Mouse (Mus musculus) left cerebral cortex, adult 8-10 months (tissue): ENCODE results near the gene Lacc1. TPM values are rescaled to one million over a fixed set of nuclear protein-coding genes. Genes with fewer than 3 reads are reported as not detected.
"Not testable (repeated sequence)": the region's sequence is repeated elsewhere in the genome, so short reads cannot be mapped to it uniquely, and the experiment has no call there.

Experiments
- DNase-seq, 2 experiments: peaks; one replicate each; pipeline ENCODE4 v3.0.0; 2022; ENCODE audit warnings: low spot score in 2 of 2
- total RNA-seq, 4 experiments: library from RNA; stranded (reverse); gene quantifications; 2 replicates each; pipeline ENCODE4 v1.2.4; 2022

Gene Lacc1
- total RNA-seq = 1 to 10 TPM; 3.8 to 6.9 (median 5.3) TPM

DNA sequence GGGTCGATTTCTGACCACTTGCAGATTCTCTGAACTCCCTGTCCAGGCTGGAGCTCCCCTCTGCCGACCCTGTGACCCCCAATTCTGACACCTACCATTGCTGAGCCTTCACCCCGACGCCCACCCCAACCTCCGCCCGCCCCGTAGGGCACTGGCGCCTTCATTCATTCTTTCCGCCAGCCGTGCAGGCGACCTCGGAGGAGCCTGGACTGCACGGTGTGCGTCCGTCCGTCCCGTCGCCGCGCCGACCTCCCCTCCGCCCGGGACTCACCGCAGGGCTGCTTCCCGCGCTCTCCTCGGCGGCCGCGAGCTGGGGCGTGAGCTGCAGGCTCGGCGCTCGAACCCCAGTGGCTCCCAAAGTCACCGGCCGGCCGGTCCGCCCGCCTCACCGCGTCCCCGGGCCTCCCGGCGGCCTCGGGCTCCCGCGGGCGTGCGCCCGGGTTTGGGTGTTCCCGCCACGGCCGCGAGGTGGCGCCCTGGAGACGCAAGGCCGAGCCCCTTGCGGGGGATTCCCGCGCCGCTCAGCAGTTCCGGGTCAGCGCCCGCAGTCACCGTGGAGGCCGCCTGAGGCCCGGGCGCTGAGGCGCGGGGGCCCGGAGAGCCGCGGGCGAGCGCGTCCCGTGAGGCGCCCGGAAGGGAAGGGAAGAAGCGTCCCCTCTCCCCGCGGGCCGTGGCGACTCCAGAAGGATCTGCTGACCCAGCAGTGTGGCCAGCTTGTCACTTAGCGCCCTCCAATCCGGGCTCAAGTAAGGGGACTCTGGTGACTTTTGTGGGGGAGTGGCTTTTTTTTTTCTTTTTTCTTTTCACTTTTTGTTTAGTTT is at the start of gene Lacc1, which contains the start of gene Ccdc122:
Lacc1 (minus strand) TSS at position 679 of the 821 bp plus-strand sequence.
Ccdc122 (plus strand) TSS at position 547 of the 821 bp plus-strand sequence.
- peak; percentile 28 to 60 for DNase-seq

DNA sequence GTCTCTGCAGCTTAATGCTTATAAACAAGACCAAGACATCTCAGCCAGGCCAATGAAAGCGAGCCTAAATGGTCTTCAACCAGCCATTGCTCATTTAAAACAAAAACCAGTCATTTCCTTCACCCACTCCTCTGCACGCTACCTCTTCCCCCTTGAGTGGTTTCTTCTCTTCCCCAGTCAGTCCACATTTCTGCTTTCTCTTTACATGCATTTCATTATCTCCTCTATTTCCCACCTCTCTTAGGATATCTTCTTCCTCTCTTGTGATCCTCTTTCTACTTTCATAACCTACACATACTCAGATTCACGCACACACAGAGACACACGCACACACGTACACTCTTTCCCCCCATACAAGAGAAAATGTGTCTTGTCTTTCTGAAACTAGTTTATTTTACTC is 44.5 kb upstream of the Lacc1 start:
- DNase-seq = no peak

DNA sequence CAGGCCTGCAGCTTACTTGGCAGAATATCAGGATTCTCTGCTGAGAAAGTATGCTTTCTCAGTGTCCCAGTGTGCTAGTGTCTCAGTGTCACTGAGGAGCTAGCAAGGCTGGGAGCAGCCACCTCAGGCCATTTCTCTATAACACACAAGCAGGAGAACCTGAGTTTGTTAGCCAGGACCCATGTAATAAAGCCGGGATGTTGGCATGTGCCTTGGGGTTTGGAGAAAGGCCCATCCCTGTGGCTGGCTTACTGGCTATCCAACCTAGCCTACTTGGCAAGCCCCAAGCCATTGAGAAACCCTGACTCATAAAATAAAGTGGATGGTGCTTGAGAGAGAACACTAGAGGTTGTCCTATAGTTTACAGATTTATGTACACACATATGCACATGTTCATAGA is 32.7 kb upstream of the Lacc1 start:
- DNase-seq = no peak

DNA sequence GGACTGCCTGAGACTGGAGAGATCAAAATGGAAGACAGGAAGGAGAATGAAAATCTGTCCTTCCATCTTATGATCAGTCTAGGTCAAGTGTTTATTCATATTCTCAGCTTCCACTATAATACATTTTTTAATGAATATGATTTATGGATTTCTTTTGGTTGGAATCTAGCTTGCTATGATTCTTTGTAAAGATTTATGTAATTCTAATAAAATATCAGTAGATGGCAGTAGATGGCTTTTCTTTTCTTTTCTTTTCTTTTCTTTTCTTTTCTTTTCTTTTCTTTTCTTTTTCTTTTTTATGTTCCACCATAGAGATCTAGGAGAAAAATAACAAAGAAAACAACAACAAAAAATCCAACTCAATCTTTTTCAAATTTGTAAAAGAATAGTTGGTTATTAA is 16.6 kb upstream of the Lacc1 start:
- no peak for DNase-seq

- no peak for DNase-seq
These were observed 1.2 kb upstream of the Lacc1 start for GRCm38 (mm10) chr14:77037832-77038425.

GRCm38 (mm10) chr14:77037330-77037729 is 626 bp upstream of the Lacc1 start:
- DNase-seq = no peak

- DNase-seq = no peak
These were observed 1.7 kb downstream of the Lacc1 start for GRCm38 (mm10) chr14:77034970-77035369.

DNA sequence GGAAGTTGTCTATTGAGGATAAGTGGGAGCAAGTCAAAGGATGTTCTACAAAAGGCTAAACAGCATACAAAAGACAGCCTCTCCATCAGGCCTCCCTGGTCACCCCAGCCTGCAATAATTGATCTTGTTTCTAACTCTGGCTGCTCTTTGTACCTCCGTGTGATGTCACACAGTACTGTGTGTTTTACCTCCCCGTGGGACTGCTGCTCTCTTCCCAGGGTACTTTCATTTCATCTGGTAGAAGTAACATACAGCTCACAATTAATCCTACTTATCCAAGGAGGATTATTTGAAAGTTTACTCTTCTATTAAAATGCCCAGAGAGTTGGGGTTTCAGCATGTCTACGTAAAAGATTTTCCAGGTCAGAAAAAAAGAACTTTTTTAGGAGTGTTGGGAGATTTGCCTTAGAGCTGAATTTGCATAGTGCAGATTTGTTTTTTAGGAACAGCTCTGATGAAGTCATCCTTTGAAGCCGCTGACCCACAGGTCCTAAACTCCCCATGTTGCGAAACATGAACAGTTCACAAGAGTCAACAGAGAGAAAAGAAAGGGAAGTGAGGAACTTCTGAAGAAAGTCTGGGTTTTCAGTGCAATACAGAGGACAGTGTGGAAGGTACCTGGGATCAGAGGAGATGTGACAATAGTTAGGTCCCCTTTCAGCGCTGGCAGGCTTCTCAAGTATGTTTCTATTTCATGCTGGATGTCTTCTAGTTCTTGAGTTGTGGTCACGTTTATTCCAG is 2.4 kb downstream of the Lacc1 start:
- no peak for DNase-seq

GRCm38 (mm10) chr14:77033391-77033790 is 3.3 kb downstream of the Lacc1 start:
- no peak for DNase-seq

DNA sequence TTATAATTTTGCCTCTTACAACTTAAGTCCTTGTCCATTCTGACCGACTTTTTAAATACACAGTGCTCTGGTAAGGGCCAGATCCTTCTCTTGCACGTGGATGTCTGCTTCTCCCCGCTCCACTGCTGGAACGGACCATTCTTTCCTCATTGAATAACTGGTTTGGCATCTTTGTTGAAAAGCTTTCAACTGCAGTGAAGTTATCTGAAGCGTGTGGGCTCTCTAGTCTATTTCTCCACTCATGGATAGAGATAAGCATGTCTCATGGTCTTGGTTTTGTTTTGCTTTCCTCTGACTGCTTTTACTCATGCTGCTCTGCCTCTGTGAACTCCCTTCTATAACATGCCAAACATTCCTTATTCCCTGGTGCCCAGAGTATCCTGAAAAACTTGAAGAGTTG is 4.3 kb downstream of the Lacc1 start:
- no peak for DNase-seq

DNA sequence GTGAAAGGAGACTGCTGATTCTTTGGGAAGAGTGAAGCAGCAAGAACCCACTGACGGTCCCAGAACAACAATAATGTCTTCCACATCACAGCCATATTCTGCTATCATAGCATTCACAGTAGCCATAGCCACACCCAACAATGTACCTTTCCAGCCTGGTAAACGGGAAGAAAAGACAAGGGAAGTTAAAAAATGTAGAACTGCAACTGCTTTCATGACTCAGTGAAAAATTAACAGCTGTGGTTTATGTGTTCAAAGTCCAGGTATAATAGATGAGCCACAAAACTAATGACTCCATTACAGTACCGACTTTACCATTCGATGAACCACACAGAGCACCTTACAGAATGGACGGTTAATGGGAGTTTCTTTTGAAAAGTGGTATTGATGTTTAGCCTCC is 5.9 kb downstream of the Lacc1 start:
- no peak for DNase-seq

DNA sequence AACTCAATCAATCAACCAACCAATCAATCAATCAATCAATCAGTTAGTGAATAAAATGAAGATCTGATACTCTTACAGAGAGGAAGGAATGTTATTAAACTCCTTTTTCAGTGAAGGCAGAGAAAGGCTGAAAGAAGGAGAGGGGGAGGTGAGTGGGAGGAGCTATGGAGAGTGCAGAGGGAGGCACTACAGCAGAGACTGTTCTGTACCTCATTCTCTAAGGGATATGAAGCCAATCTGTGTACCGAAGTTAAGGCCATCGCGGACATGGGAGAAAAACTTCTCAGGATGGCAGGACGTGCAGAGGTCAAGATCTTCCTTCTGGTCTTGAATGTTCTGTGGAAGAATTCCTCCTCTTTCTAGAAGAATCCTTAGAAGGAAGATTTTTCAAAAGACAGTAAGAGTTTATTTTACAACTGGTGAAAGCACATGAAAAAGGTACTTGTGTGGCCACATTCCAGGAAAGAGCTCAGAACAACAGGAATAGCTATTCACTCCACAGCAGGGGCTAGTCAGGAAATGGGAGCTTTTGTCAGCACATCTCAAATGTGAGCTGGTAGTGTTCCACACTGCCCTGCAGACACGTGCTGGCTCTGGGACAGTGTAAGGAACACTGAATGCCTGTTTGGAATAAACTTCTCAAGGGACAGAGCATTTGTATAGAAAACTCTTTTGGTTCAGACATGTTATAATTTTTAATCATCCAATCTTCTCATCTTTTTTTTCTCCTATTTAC is 7.2 kb downstream of the Lacc1 start:
- no peak for DNase-seq

DNA sequence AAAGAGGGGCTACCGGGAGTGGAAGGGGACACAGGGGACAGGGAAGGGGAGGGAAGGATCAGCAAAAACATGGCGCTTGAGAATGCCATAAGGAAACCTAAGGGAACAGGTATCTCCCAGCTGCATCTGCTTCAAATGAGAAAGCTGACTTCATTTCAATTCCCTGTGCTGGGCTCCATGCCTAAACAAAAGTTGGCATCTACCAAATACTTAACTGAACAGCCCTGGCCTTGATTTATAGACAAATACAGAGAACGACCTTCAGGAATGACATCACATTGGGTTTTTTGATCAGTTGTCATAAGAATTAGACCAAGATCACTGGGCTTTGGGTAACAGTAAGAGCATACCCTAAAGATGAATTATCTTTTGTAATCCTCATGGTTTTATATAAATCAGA is 12.2 kb downstream of the Lacc1 start:
- DNase-seq = no peak

DNA sequence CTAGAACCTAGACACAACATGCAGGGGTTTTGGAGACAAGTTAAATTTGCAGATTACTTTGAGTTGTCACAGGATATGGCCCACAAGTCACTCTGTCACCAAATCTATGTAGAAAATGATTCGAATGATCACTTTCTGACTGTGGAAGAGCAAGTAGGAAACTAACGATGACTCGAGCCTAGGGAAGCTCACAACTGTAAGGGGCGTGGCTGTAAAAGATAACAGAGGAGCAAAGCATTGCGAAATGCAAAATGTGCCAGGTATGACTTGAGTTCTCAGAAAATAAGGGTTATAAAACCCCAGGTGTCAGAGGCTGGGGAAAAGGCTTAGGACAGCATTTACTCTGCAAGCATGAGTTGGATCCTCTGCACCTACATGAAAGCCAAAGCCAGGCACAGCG is 19.5 kb downstream of the Lacc1 start:
- no peak for DNase-seq

GRCm38 (mm10) chr14:77016783-77017182 is 19.9 kb downstream of the Lacc1 start:
- DNase-seq = not testable (repeated sequence)

GRCm38 (mm10) chr14:77011804-77012203 is 24.9 kb downstream of the Lacc1 start:
- DNase-seq = peak; percentile 39 to 70

DNA sequence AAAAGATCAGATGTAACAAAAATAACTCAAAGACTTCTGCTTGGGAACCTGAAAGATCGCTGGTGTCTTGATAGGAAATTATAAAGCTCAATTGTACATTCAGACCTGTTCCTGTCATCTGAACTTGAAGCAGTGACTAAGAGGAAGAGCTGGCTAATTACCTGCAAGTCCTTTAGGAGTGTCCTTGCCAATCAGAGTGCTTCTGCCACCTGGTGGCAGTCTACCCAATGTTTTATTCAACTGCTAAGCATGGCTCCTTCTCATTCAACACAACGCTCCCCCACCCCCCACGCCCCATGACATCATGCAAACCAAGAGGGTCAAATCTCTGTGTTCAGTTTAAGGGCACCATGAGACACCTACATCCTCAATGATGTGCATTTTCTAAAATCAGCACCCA is 28.5 kb downstream of the Lacc1 start:
- DNase-seq = peak; percentile 27 to 50

DNA sequence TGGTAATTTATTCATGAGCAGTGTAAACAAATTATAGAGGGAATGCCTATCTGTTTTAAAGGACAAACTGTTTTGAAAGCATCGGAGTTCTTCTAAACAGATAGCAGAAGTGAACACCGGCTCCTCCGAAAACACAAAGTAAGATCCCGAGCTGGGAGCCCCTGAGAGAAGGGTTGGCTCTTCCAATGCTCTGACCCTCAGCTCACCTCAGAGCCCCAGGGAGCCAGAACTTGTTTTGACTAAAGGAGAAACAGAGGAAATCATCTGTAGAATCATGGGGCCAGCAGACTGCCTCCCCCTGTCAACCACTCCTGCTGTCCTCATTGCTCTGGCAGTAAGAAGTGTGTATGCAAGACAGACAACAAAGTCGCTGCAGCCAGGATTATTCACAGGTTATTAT is 31.1 kb downstream of the Lacc1 start:
- no peak for DNase-seq

- DNase-seq = no peak
These were observed 32.0 kb downstream of the Lacc1 start for GRCm38 (mm10) chr14:77004740-77005139.

DNA sequence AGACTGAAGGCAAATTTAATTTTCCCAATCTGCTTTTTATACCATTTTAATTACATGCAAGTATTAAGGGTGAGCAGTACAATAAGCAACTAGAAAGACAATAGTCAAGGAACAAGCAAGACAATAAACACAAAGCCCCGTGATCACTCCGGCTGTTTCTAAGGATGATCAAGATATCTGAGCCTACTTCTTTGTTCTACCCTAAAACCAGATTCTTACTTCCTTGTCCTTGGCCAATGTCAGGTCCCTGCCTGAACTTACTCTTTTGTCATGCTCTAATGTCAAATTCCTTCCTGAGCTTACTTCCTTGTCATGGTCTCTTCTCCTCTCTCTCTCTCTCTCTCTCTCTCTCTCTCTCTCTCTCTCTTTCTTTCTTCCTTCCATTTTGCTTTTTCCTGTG is 46.4 kb downstream of the Lacc1 start:
- DNase-seq = not testable (repeated sequence)

DNA sequence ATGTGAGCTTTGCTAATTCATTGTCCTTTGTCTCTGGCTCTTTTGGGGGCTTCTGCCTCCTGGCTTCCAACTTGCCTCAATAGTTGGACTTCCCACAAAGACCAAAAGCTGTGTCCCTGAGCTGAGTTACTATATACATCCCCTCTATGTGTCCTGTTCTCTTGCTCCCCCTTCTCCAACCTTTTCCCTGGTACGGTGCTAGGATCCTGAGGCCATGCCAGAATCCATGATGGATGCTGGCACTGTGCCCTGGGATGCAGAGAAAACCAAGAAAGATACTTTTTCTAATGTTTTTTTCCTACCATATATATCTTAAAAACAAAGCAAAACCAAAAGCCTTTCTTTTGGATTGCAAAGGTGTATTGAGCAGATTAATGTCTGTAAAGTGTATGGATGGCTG is 54.9 kb downstream of the Lacc1 start:
- no peak for DNase-seq

DNA sequence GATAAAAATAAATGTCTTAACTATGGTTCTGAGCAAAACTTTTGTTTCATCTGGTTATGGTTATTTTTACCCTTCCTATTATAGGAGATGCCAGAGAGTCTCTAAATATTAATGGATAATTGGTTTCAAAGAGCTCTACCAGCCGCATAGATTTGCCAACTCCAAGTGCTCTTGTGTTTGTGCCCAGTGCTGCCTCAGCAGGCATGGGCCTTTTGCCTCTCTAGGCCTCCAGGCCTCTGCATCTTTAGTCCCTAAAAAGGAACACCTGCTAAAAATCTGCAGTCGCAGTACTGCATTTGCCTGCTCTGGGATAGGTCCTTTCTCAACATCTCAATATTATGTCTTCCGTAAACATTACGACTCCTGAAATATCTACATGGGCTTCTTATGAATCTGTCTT is 55.5 kb downstream of the Lacc1 start:
- DNase-seq = no peak
